In the genomic region with DNA sequence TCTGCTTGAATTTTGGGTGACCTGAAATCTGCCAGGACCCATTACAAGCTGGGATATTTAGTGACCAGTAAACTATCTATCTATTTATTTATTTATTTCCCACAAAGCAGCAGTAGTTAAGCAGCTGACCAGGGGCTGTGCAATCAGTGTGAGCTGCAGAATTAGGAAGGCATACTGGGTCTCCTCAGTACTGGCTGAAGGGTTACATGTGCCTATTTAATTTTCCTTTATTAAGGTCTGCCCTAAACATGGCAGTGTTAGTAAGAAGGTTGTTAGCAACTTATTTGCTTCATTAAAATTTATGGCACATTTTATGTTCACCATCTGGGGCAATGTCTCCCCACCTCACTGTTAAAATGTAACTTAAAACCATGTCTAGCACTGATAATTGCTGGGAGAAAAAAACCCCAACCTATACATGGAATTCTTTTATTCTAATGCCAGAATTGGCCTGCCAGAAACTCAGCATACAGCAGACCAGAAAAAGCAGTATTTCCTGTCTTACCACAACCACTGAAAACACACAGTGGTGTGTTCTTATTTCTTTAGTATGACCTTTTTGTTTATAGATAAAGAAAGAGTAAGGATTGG, we compare ENCODE assay signal across 16 mouse cellular contexts.
DNase-seq lines count a peak whose midpoint lies in the region; ATAC-seq lines count a peak whose summit lies in the region.
"Had no signal": no experiment of that assay in that cellular context is flagged by ENCODE, and none has a peak within 500 bp of the region (broad histone marks: within the 10 kb centered on the region; RNA-seq: fewer than 3 reads in every experiment).

No protein-coding gene starts in this region.

- peak overlapping the region; percentile 14; the same call in 1 of the 2 replicates for H3K27ac ChIP-seq in forebrain, embryonic 13.5 days
- H3K27ac ChIP-seq in forebrain, embryonic 10.5 days: no peak overlapping the region
- 0 out of 2 replicates have a peak overlapping the region, but pooled peaks have one; percentile 28 for H3K27ac ChIP-seq in midbrain, embryonic 10.5 days (replicated peaks)
- H3K27ac ChIP-seq in midbrain, embryonic 15.5 days: no peak overlapping the region
- peak overlapping the region; percentile 68; the same call in 1 of the 2 replicates for H3K27ac ChIP-seq in limb, embryonic 10.5 days

- H3K4me3 ChIP-seq in forebrain, embryonic 13.5 days: no peak overlapping the region
- no peak overlapping the region for H3K4me3 ChIP-seq in forebrain, embryonic 10.5 days
- no peak overlapping the region for H3K4me3 ChIP-seq in midbrain, embryonic 10.5 days
- no peak overlapping the region for H3K4me3 ChIP-seq in midbrain, embryonic 15.5 days
- no peak overlapping the region for H3K4me3 ChIP-seq in limb, embryonic 10.5 days

- no peaks in the 10 kb centered on the region for H3K36me3 ChIP-seq in forebrain, embryonic 13.5 days (ENCODE audit: poor library complexity, severe bottlenecking)
- no peaks in the 10 kb centered on the region for H3K36me3 ChIP-seq in forebrain, embryonic 10.5 days (replicated peaks)
- H3K36me3 ChIP-seq in midbrain, embryonic 10.5 days: no peaks in the 10 kb centered on the region
- H3K36me3 ChIP-seq in midbrain, embryonic 15.5 days (replicated peaks): no peaks in the 10 kb centered on the region
- H3K36me3 ChIP-seq in limb, embryonic 10.5 days: no peaks in the 10 kb centered on the region

- 0 out of 2 replicates have a peak, but pooled peaks cover 3% of the 10 kb centered on the region for H3K9me3 ChIP-seq in forebrain, embryonic 13.5 days (replicated peaks)
- no peaks in the 10 kb centered on the region for H3K9me3 ChIP-seq in forebrain, embryonic 10.5 days
- H3K9me3 ChIP-seq in midbrain, embryonic 10.5 days (replicated peaks): no peaks in the 10 kb centered on the region; the same call in 1 of the 2 replicates
- H3K9me3 ChIP-seq in midbrain, embryonic 15.5 days: no peaks in the 10 kb centered on the region
- no peaks in the 10 kb centered on the region for H3K9me3 ChIP-seq in limb, embryonic 10.5 days (replicated peaks)

- H3K4me1 ChIP-seq in forebrain, embryonic 13.5 days: peaks cover 23% of the 10 kb centered on the region
- peaks cover 26% of the 10 kb centered on the region for H3K4me1 ChIP-seq in forebrain, embryonic 10.5 days
- H3K4me1 ChIP-seq in midbrain, embryonic 10.5 days: peaks cover 34% of the 10 kb centered on the region
- H3K4me1 ChIP-seq in midbrain, embryonic 15.5 days: peaks cover 8% of the 10 kb centered on the region; the same call in 1 of the 2 replicates
- peaks cover 35% of the 10 kb centered on the region for H3K4me1 ChIP-seq in limb, embryonic 10.5 days

- H3K9ac ChIP-seq in forebrain, embryonic 13.5 days: no peak overlapping the region
- no peak overlapping the region for H3K9ac ChIP-seq in midbrain, embryonic 15.5 days

- peak; percentile 70 for ATAC-seq in forebrain, embryonic 13.5 days
- no peak for ATAC-seq in midbrain, embryonic 15.5 days (replicated peaks)
- ATAC-seq: inflammation-experienced regulatory T-cells, adult 6 months; midbrain, embryonic 16.5 days had no signal

- no peak overlapping the region for H3K4me2 ChIP-seq in forebrain, embryonic 13.5 days
- no peak overlapping the region for H3K4me2 ChIP-seq in midbrain, embryonic 15.5 days

- H3K27me3 ChIP-seq in forebrain, embryonic 13.5 days: no peaks in the 10 kb centered on the region
- H3K27me3 ChIP-seq in forebrain, embryonic 10.5 days (ENCODE audit: poor library complexity, severe bottlenecking): no peaks in the 10 kb centered on the region
- H3K27me3 ChIP-seq in midbrain, embryonic 10.5 days (ENCODE audit: low read depth, poor library complexity, severe bottlenecking): no peaks in the 10 kb centered on the region
- H3K27me3 ChIP-seq in midbrain, embryonic 15.5 days (replicated peaks): no peaks in the 10 kb centered on the region
- no peaks in the 10 kb centered on the region for H3K27me3 ChIP-seq in limb, embryonic 10.5 days (ENCODE audit: low read depth, poor library complexity, severe bottlenecking)

- no peak for DNase-seq in forebrain, embryonic 10.5 days (ENCODE audit: extremely low spot score, low spot score)
- no peak for DNase-seq in midbrain, embryonic 10.5 days (ENCODE audit: low spot score)
- no peak for DNase-seq in limb, embryonic 10.5 days (ENCODE audit: low spot score)
- DNase-seq in ovary, postnatal 36 days (ENCODE audit: low spot score): no peak
- DNase-seq in urinary bladder, postnatal 4 days (ENCODE audit: low spot score in 2 of 2): no peak
- DNase-seq: adrenal gland, adult 8-10 months; cerebellum, adult 11 months; cerebellum, postnatal 14 days; kidney, postnatal 10 days; lung, adult 2 months; right cerebral cortex, postnatal 4 days; thymus, postnatal 25 days had no signal

Comparison
In these comparisons a context has a peak if more than half of its experiments do, and no peak if none do; other contexts are left out.
1. H3K27ac ChIP-seq: peak in forebrain, embryonic 13.5 days (single experiment), midbrain, embryonic 10.5 days (single experiment) and limb, embryonic 10.5 days (single experiment); none in forebrain, embryonic 10.5 days (single experiment) and midbrain, embryonic 15.5 days (single experiment).